Mouse (Mus musculus): ENCODE results near the gene Lpcat2.

DNA sequence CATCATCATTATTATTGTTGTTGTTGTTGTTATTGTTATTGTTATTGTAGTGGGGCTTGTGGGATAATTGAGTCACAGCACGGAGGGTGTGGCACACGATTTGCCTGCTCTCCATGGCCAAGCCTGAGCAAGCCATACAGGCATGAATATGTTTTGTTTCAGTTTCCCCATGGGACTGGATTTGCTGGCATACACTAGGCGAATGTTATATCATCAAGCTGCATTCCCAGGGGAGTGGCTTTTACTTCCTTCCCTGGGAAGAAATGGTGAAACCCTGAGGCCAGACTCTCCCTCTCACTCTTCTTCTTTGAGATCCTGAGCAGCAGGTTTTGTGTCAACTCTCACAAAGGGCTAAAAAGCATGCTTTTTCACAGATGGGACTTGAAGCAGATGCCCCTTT, 16.5 kb upstream of the Lpcat2 start:
- TF ChIP-seq CTCF (IDR thresholded peaks at IDR 0.05; ENCODE audit: control insufficient read depth, insufficient read depth, insufficient read length): no peak
- TF ChIP-seq USF1 (IDR thresholded peaks at IDR 0.05; ENCODE audit: low read depth): no peak
- TF ChIP-seq CEBPB (IDR thresholded peaks at IDR 0.05; ENCODE audit: low read depth): no peak
- TF ChIP-seq MYOD1 (IDR thresholded peaks at IDR 0.05; ENCODE audit: control insufficient read depth, insufficient read length, low read depth): no peak

All from C2C12 (cell line).